Mouse (Mus musculus): ENCODE measurements around the gene G0s2. TPM values are rescaled to one million over a fixed set of nuclear protein-coding genes. Genes with fewer than 3 reads are reported as not detected.
"Not testable (repeated sequence)": the region's sequence is repeated elsewhere in the genome, so short reads cannot be mapped to it uniquely, and the experiment has no call there.

Gene G0s2
- polyA plus RNA-seq, 1 experiment from 2014 or later: 10.1 TPM

DNA sequence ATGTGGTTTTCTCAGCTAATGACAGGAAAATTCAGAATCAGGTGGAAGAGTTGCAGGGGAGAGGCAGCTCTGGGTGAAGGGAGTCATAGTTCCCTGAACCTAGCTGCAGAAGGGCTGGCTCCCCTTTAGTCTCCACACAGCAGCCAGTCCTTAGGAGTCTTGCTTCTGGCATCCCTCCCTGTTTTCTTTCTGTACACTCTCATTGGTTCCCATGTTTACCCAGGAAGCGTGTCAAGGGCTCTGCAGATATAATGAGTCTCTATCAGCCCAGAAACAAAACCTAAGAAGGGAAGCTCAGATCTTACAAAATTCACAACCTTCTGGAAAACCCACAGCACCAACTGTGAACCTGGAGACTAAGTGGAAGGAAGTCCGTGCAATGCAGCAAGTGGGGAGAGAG, 20.0 kb upstream of the G0s2 start:
- 44% methylated on average over 2 of the region's 2 CpGs for WGBS

DNA sequence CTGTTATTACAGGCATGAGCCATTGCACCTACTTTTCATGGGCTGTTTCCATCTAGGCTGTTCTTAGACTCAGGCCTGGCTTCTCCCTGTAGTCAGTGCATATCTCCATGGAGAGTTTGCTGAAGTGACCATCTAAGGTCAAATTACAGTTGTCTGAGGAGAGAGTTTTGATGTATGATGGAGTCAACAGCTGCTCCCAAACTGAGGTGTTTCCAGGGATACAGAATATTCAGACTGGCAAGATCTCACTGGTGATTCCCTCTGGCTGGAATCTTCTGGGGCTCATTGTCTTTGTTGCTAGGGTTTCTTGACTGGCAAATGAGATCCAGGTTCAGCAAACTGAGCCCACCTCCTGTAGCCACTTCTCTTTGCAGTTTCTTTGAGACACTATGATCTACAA, 17.7 kb upstream of the G0s2 start:
- no peak overlapping the region for H3K9ac ChIP-seq (ENCODE audit: low read depth, low read length)
- no peak for ATAC-seq
- no peak overlapping the region for H3K4me2 ChIP-seq (replicated peaks; ENCODE audit: low read depth)
- no peak overlapping the region for H3K27ac ChIP-seq (ENCODE audit: low read depth, low read length)
- no peak overlapping the region for H3K4me3 ChIP-seq (ENCODE audit: low read depth, low read length)
- no peaks in the 10 kb centered on the region for H3K4me1 ChIP-seq (replicated peaks; ENCODE audit: control insufficient read depth, insufficient read depth, low read length)
- H3K27me3 ChIP-seq (replicated peaks; ENCODE audit: control insufficient read depth, insufficient read depth, low read length): no peaks in the 10 kb centered on the region
- H3K9me3 ChIP-seq (ENCODE audit: control insufficient read depth): no peaks in the 10 kb centered on the region
- TF ChIP-seq CTCF (IDR thresholded peaks at IDR 0.05; ENCODE audit: low read depth): no peak
- no peaks in the 10 kb centered on the region for H3K36me3 ChIP-seq (ENCODE audit: control insufficient read depth, insufficient read depth)

More for the DNA sequence above, 20.0 kb upstream of the G0s2 start:
- no peaks in the 10 kb centered on the region for H3K27me3 ChIP-seq (replicated peaks; ENCODE audit: control insufficient read depth, insufficient read depth, low read length)
- ATAC-seq: no peak
- no peaks in the 10 kb centered on the region for H3K36me3 ChIP-seq (ENCODE audit: control insufficient read depth, insufficient read depth)
- no peaks in the 10 kb centered on the region for H3K4me1 ChIP-seq (replicated peaks; ENCODE audit: control insufficient read depth, insufficient read depth, low read length)
- no peak for TF ChIP-seq CTCF (IDR thresholded peaks at IDR 0.05; ENCODE audit: low read depth)
- H3K9me3 ChIP-seq (ENCODE audit: control insufficient read depth): no peaks in the 10 kb centered on the region
- H3K27ac ChIP-seq (ENCODE audit: low read depth, low read length): no peak overlapping the region
- no peak overlapping the region for H3K4me3 ChIP-seq (ENCODE audit: low read depth, low read length)
- no peak overlapping the region for H3K4me2 ChIP-seq (replicated peaks; ENCODE audit: low read depth)
- no peak overlapping the region for H3K9ac ChIP-seq (ENCODE audit: low read depth, low read length)

GRCm38 (mm10) chr1:193289914-193290313, 16.9 kb upstream of the G0s2 start:
- Histone ChIP-seq H3K4me2 (replicated peaks; ENCODE audit: low read depth) (no peak overlapping the region), H3K9me3 (ENCODE audit: control insufficient read depth) (no peaks in the 10 kb centered on the region)
- 86% methylated on average over 5 of the region's 5 CpGs for WGBS

DNA sequence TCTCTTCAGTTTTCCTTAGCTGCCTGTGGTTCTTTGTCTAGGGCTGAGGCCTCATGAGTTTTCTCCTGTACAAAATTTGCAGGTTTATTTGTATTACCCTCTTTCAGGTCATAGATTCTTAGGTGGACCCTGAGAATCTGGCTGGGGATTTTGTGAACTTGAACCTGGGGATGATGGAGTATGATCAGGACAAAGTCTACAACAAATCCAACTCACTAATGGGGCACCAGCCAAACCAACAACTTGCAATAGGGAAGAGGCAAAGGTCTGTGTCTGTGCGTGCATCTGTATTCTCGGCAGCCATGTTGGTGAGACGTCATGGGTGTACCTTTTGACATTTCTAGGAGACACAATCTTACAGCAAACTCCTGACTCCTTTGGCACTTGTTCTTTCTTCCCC, 16.1 kb upstream of the G0s2 start:
- ATAC-seq: no peak
- Histone ChIP-seq H3K27me3 (replicated peaks; ENCODE audit: control insufficient read depth, insufficient read depth, low read length) (no peaks in the 10 kb centered on the region), H3K4me2 (replicated peaks; ENCODE audit: low read depth) (no peak overlapping the region), H3K9ac (ENCODE audit: low read depth, low read length) (no peak overlapping the region), H3K4me1 (replicated peaks; ENCODE audit: control insufficient read depth, insufficient read depth, low read length) (no peaks in the 10 kb centered on the region), H3K4me3 (ENCODE audit: low read depth, low read length) (no peak overlapping the region), H3K9me3 (ENCODE audit: control insufficient read depth) (no peaks in the 10 kb centered on the region), H3K27ac (ENCODE audit: low read depth, low read length) (no peak overlapping the region), H3K36me3 (ENCODE audit: control insufficient read depth, insufficient read depth) (no peaks in the 10 kb centered on the region)
- TF ChIP-seq CTCF (IDR thresholded peaks at IDR 0.05; ENCODE audit: low read depth): no peak
- WGBS: 85% methylated on average over 3 of the region's 3 CpGs

More at GRCm38 (mm10) chr1:193289914-193290313, 16.9 kb upstream of the G0s2 start:
- TF ChIP-seq CTCF (IDR thresholded peaks at IDR 0.05; ENCODE audit: low read depth): no peak
- no peak overlapping the region for H3K27ac ChIP-seq (ENCODE audit: low read depth, low read length)
- H3K27me3 ChIP-seq (replicated peaks; ENCODE audit: control insufficient read depth, insufficient read depth, low read length): no peaks in the 10 kb centered on the region
- ATAC-seq: peak; percentile 60; the same call in 1 of the 2 replicates
- no peak overlapping the region for H3K9ac ChIP-seq (ENCODE audit: low read depth, low read length)
- H3K4me1 ChIP-seq (replicated peaks; ENCODE audit: control insufficient read depth, insufficient read depth, low read length): no peaks in the 10 kb centered on the region
- no peaks in the 10 kb centered on the region for H3K36me3 ChIP-seq (ENCODE audit: control insufficient read depth, insufficient read depth)
- no peak overlapping the region for H3K4me3 ChIP-seq (ENCODE audit: low read depth, low read length)

DNA sequence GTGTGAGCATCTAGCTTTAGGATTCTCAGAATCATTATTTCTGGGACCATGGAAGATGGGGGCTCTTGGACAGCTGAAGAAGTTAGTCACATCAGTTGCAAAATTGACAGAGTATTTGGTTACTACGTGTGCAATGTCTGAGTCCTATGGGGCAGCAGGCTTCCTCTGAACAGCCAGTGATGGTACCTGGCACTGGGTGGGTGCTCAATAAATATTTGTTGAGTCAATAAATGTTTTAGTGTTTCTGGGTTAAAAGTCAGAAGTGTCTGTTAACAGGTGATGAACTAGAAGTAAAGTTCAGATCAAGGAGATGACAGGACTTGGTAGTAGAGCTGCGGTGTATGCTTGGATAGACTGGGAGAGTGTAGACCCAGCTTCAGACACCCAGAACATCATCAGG, 14.6 kb upstream of the G0s2 start:
- Histone ChIP-seq H3K4me2 (replicated peaks; ENCODE audit: low read depth) (no peak overlapping the region), H3K27ac (ENCODE audit: low read depth, low read length) (no peak overlapping the region), H3K9me3 (ENCODE audit: control insufficient read depth) (no peaks in the 10 kb centered on the region), H3K9ac (ENCODE audit: low read depth, low read length) (no peak overlapping the region), H3K27me3 (replicated peaks; ENCODE audit: control insufficient read depth, insufficient read depth, low read length) (no peaks in the 10 kb centered on the region), H3K4me1 (replicated peaks; ENCODE audit: control insufficient read depth, insufficient read depth, low read length) (no peaks in the 10 kb centered on the region), H3K36me3 (ENCODE audit: control insufficient read depth, insufficient read depth) (no peaks in the 10 kb centered on the region), H3K4me3 (ENCODE audit: low read depth, low read length) (no peak overlapping the region)
- 57% methylated on average over 2 of the region's 2 CpGs for WGBS
- ATAC-seq: no peak
- no peak for TF ChIP-seq CTCF (IDR thresholded peaks at IDR 0.05; ENCODE audit: low read depth)

- 64% methylated on average over 3 of the region's 3 CpGs for WGBS
- not testable (repeated sequence) for H3K9me3 ChIP-seq (ENCODE audit: control insufficient read depth); H3K4me1 ChIP-seq (replicated peaks; ENCODE audit: control insufficient read depth, insufficient read depth, low read length); H3K27me3 ChIP-seq (replicated peaks; ENCODE audit: control insufficient read depth, insufficient read depth, low read length); H3K4me2 ChIP-seq (replicated peaks; ENCODE audit: low read depth); H3K4me3 ChIP-seq (ENCODE audit: low read depth, low read length); H3K27ac ChIP-seq (ENCODE audit: low read depth, low read length); H3K9ac ChIP-seq (ENCODE audit: low read depth, low read length); H3K36me3 ChIP-seq (ENCODE audit: control insufficient read depth, insufficient read depth)
- ATAC-seq: peak; percentile 58
These were observed 12.8 kb upstream of the G0s2 start for GRCm38 (mm10) chr1:193285766-193286325.

Data from intestine, postnatal 0 days (tissue).